ENCODE assay signal across 8 mouse cellular contexts in genomic region chr16:44347071-44347901, GRCm38 (mm10). TPM values are rescaled to one million over a fixed set of nuclear protein-coding genes. Genes with fewer than 3 reads are reported as not detected.
DNase-seq lines count a peak whose midpoint lies in the region; ATAC-seq and TF ChIP-seq lines count a peak whose summit lies in the region.

Spice1 (plus strand) TSS chr16:44347121.

- H3K9ac ChIP-seq in hindbrain, embryonic 16.5 days (ENCODE audit: low read depth, low read length) = peak within 1 kb of the TSS; percentile 77

- intact Hi-C loops in left cerebral cortex, adult 2 months (cut with DNase I) = no loop called here

- under 1% methylated on average over 66 of the region's 67 CpGs for WGBS in hindbrain, embryonic 16.5 days

- no peaks in the 10 kb centered on the region for H3K9me3 ChIP-seq in hindbrain, embryonic 16.5 days (ENCODE audit: control insufficient read depth, low read length)

- ATAC-seq in hindbrain, embryonic 16.5 days = peak; percentile 100
- peak; percentile 97 for ATAC-seq in megakaryocyte, adult 5-6 weeks (ENCODE audit: poor library complexity, severe bottlenecking)

- H3K4me1 ChIP-seq in hindbrain, embryonic 16.5 days (ENCODE audit: control insufficient read depth, insufficient read depth, low read depth, low read length) = peaks cover 6% of the 10 kb centered on the region; the same call in 1 of the 2 replicates

- no peaks in the 10 kb centered on the region for H3K27me3 ChIP-seq in hindbrain, embryonic 16.5 days (replicated peaks; ENCODE audit: control insufficient read depth, insufficient read depth, low read length)

- peak within 1 kb of the TSS; percentile 91 for H3K4me3 ChIP-seq in hindbrain, embryonic 16.5 days (ENCODE audit: low read length)
- peak within 1 kb of the TSS; percentile 47 for H3K4me3 ChIP-seq in left cerebral cortex, adult 2 months

- DNase-seq in T-cell, adult 2 months (ENCODE audit: low spot score) = peak; percentile 95
- DNase-seq in cerebellum, postnatal 36 days = peak; percentile 93 to 96
- peak; percentile 89 to 93 for DNase-seq in frontal cortex, postnatal 36 days (ENCODE audit: low spot score in 2 of 2)
- peak; percentile 93 to 94 for DNase-seq in left cerebral cortex, adult 2 months (ENCODE audit: extremely low spot score in 1 of 2, low spot score in 2 of 2)
- peak; percentile 92 to 96 for DNase-seq in right cerebral cortex, adult 2 months (ENCODE audit: low spot score in 2 of 2)
- DNase-seq in urinary bladder, postnatal 14 days (ENCODE audit: low spot score) = peak; percentile 97

- H3K36me3 ChIP-seq in hindbrain, embryonic 16.5 days (ENCODE audit: control insufficient read depth, insufficient read depth, low read length) = no peaks in the 10 kb centered on the region

- peak within 1 kb of the TSS; percentile 78 for H3K4me2 ChIP-seq in hindbrain, embryonic 16.5 days (ENCODE audit: low read length)

- TF ChIP-seq CTCF in left cerebral cortex, adult 2 months (IDR thresholded peaks at IDR 0.05) = peak; percentile 49

- H3K27ac ChIP-seq in hindbrain, embryonic 16.5 days (ENCODE audit: low read depth, low read length) = peak within 1 kb of the TSS; percentile 90
- peak within 1 kb of the TSS; percentile 66 for H3K27ac ChIP-seq in left cerebral cortex, adult 2 months

RNA-seq across cellular contexts. Expression of gene Spice1, which starts in this region (rescaled TPM):
- polyA plus RNA-seq in hindbrain, embryonic 16.5 days (2015; fragmentation: Nextera tagmentation; extraction: Ambion mirVana) = 12.7 and 18.4 TPM in 2 replicates
- 10 to 100 TPM; 19.5 to 22.7 TPM for total RNA-seq in left cerebral cortex, adult 2 months (2021)
- total RNA-seq in megakaryocyte, adult 5-6 weeks (2015) = 14.8 and 17.9 TPM in 2 replicates
- 12.7 and 23.5 TPM in 2 replicates for total RNA-seq in megakaryocyte, adult 5-6 weeks (2017)

Comparison
In these comparisons a context has a peak if more than half of its experiments do, and no peak if none do; other contexts are left out.
1. Peak in every context shown above with its lines: DNase-seq, ATAC-seq, H3K4me3 ChIP-seq and H3K27ac ChIP-seq.